Mouse (Mus musculus) telencephalon, adult 2 months (tissue): ENCODE data around the gene Cdh6.
A peak's percentile ranks its signal among the peaks of the same experiment; 100 is the strongest.

Experiments used
- DNase-seq: peaks from one replicate; pipeline ENCODE4 v3.0.0-alpha.2; 2011; ENCODE audit warnings: low read depth, low spot score

Gene Cdh6

DNA sequence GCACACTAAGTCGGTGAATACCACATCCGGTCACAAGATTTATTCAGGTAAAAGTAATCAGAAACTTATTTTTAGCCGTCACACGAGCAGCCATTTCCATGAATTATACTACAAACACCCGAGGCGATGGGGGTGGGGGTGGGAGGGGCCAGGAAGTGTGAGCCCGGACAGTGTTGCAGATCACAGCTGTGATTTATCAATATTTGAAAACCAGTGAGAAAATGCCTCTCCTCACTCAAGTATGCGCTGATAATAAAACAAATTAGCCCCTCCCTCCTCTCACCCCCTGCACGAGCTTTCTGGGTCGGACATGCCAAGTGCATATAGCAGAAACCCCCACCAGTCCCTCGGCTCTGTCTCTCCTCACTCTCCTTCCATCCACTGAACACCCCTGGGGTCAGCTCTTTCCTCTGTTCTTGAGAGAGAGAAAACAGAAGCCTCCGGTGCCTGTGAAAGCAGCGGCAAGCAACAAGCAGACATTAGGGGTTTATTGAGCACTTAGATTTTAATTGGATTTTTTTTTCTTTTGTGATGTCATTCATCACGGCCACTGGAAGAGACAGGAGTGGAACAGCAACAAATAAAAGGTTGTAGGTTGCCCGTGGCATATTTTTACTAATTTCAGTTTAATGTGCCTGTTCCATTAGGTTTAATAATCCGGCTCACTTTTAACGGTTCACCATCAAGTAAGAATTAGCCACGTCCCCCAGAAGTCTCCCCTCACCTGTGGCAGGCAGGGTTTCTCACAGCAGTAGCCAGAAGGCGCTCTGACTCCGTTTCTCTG is 105.9 kb downstream of the Cdh6 start:
- DNase-seq, result no peak

DNA sequence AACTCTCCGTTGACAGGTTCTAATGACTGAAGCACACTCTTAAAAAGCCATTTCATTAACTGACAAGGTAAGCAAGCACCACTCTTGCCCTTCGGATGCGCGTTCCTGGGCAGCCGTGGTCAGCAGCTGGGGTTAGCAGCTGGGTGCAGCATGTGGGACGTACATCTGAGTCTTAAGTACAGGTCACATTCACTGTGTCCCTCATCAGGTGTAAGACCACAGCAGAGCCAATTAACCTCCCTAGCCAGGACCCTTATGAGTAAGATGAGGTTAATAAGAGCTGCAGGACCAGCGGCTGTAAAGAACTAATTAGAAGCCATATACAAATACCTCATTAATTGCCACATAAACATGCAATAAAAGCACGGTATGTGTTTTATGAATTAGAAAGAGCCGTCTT is 106.7 kb downstream of the Cdh6 start:
- no peak for DNase-seq

DNA sequence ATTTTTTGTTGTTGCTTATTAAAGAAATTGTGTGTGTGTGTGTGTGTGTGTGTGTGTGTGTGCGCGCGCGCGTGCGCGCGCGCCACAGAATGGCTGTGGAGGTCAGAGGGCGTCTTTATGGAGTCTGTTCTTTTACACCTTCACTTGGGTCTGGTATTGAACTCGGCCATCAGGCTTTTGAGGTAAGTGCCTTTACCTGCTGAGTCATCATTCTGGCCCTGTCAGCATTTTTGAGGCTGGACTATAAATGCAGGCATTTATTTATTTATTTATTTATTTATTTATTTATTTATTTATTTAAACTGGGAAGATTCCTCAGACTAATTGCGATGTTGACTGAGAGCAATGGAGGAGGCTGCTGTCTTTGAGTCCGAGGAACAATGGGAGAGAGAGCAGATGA is 109.8 kb downstream of the Cdh6 start:
- DNase-seq, result no peak

DNA sequence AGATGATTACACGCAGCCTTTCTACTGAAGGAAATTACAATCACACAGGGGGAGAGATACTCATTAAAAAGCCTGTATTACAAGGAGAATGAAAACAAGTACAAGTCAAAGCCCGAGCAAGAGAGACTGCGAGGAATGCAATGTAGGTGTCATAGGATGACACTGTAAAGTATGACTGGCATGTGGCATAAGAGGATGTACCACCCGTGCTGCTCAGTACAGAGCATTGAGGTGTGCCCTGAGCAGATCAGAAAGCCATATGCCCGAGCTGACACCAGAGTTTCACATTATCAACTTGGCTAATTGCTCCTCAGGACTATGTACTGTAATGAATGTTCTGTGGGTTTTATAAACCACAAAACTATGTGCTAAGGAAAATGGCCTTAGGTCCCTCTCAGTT is 115.7 kb downstream of the Cdh6 start:
- no peak for DNase-seq

DNA sequence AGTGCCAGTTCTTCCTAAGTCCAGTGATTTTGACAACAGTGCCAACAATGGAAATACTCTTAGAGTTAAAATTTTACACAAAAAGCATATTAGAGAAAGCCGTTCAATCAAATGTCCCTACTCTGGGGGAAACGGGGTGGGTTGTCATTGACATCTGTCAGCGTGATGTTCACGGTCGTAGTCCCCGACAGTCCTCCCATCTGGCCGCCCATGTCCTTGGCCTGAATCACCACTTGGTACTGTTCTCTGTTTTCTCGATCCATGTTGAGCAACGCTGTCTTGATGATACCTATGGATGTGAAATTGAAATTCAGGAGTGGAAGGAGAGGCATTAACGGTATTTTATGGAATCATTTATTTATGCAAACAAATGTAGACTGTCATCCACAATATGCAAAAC is 116.2 kb downstream of the Cdh6 start:
- no peak for DNase-seq

DNA sequence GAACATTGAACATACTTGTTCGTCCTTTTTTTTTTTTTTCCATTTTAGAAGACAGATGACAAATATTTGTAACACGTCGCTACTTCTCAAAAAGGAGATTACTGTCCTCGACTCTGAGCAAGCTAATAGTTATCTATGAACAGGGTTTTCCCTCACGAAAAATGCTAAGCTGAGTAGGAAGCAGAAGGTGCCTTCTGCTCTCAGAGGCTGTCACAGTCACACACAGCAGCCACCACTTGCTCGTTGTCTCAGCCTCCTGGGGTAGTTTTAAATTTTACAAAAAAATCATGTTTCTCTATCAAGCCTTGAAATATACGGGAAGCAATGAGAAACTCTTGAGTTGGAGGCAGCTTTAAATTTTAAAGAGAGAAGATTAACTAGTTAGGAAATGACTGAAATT is 125.6 kb downstream of the Cdh6 start:
- DNase-seq, result no peak

DNA sequence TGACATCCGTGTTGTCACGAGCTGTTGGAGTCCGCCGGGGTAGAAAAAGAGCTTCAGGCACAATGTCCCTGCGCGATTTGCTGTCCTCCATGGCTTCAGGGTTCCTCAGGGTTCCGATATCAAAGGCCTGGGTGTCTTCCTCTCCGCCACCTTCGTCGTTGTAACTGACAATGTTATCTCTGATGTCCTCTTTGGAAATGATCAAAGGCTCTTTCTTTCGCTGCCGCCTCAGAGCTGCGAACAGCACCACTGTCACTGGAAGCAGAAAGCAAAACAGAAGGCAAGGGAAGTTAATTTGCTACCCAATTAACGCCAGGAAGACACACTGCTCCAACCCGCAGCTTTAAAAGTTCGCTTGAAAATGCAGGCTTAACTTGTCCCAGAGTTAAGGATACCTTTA is 139.0 kb downstream of the Cdh6 start:
- DNase-seq, result no peak

DNA sequence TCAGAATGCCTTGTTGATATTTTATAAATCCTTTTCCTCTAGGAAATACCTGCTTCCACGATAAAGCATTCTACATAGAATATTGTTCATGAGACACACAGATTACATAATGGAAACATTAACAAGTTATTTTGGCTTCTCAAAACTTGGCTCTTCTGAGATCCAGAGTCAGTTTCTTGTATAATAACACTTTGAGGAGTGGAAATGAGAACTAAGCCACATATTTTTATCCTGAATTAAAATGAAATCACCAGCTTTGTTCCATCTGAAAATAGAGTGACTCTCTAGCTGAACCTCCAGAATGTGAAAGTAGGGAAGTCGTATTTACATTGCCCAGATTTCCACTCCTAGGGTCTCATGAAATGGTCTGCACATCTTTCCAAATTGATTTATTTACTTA is 142.8 kb downstream of the Cdh6 start:
- DNase-seq, result peak; percentile 69

DNA sequence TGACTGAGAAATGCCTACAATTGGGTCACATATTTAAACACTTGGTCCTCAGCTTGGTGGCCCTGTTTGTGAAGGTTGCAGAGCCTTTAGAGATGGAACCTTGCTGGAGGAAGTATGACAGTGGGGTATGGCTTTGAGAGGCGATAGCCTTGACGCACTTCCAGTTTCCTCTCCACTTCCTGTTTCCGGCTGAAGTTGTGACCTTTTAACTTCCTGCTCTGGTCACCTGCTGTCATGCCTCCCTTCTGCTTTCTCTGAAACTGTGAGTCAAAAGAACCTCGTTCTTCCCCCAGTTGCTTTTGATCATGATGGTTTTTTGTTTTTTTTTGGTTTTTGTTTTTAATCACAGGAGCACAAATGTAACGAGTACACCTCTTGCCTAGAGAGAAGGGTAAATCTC is 146.0 kb downstream of the Cdh6 start:
- DNase-seq, result no peak

DNA sequence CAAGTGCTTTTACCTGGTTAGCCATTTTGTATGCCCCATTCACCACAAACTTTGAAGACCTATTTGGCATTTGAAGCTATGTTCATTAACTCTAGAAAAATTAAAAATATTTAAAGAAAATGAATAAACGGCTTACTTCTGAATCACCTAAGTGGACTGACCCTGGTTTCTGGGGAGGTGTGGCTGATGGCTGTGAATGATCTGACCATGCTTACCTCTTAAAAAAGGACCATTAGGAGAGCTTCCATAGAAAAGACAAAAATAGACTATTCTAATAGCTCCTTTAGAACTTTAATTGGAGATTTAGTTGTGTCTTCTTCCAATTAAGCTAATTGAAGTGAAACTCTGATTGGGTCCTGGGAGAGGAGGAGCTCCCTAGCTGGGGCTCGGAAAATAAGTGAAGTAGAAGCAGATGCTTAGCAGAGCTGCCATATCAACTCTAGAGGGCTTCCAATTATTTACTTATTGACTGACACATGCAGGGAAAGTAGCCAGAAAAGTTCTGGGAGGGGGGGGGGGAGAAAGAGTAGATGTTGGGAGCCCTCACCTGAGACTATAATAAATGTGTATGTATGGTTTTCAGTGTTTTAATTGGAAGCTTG is 156.6 kb downstream of the Cdh6 start:
- DNase-seq, result no peak

DNA sequence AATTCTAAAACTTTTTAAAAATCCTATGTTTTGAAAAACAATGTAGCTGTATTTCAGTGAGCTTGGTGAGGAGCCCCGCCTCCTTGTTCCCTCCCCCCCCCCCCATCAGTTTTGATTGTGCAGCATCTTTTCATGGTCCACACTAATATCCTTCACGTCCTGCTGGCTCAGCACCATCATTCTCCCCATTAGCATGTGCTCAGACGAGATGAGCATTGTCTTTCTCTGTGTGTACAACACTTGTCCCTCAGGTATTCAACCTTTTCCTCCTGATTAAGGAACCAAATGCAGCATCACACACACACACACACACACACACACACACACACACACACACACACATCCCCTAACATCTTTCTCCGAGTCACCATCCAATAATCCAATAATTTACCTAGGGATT is 164.7 kb downstream of the Cdh6 start:
- no peak for DNase-seq

DNA sequence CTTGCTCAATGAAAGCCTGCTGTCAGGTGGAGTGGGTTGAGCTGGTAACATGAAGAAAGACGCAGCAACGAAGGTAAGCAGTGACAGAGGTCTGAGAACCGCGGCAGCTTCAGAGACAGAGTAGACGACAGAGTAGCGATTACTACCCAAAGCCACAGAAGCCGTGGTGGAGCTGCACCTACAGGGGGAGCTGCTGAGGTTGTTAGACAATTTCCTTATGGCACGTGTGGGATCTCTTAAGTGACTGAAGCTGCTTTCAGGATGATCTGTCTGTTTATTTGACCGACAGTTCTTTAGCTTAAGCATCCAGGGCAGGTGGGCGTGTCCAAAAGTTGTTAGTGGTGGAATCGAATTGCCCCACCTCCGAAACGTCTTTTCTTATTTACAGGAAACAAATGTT is 167.5 kb downstream of the Cdh6 start:
- no peak for DNase-seq

DNA sequence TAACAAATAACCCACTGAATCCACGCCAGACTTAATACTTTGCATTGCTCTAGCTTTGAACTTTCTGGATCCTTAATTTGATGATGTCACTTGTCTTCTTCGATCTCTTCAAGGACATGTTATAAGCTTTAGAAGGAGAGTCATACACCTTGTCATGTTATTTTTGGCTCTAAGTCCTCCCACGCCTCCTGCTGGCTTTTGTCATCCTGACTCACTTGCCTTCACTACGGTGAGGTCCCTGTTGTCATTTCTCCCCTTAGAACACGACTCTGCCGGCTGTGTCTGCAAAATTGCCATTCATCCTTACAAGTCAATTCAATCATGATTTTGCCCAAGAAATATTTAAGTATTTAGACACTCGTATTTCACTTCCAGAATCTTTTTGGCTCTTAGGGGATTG is 171.9 kb downstream of the Cdh6 start:
- DNase-seq, result peak; percentile 5

DNA sequence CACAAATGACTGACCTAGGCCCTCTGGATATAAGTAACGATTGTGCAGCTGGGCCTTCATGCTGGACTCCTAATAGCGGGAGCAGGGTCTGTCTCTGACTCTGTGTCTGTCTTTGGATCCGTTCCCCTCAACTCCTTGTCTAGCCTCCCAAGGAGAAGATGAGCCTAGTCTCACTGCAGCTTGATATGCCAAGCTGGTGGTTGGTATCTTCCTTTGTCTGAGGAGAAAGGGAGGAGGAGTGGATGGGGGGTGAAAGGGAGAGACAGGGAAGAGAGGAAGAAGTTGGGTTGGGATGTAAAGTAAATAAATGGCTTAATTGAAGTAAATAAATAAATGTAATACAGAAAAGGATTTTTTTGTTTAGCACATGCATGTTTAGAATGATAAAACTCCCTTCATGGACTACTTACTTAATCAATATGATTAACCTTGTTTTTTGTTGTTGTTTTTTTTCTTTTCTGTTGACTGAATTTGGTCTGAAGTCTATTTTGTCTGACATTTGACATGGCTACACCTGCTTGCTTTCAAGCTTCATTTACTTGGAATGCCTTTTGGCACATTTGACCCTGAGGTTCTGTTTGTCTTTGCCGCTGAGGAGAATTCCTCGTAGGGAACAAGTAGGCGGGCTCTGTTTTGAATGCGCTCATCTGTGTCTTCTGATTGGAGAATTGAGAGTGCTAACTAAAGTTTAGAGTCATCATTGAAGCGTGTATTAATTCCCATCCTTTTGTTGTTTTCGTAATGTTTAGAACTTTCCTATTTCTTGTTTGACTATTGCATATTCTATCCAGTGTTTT is 178.7 kb downstream of the Cdh6 start:
- DNase-seq, result no peak
